ENCODE assay signal across 8 mouse cellular contexts in the genomic region with DNA sequence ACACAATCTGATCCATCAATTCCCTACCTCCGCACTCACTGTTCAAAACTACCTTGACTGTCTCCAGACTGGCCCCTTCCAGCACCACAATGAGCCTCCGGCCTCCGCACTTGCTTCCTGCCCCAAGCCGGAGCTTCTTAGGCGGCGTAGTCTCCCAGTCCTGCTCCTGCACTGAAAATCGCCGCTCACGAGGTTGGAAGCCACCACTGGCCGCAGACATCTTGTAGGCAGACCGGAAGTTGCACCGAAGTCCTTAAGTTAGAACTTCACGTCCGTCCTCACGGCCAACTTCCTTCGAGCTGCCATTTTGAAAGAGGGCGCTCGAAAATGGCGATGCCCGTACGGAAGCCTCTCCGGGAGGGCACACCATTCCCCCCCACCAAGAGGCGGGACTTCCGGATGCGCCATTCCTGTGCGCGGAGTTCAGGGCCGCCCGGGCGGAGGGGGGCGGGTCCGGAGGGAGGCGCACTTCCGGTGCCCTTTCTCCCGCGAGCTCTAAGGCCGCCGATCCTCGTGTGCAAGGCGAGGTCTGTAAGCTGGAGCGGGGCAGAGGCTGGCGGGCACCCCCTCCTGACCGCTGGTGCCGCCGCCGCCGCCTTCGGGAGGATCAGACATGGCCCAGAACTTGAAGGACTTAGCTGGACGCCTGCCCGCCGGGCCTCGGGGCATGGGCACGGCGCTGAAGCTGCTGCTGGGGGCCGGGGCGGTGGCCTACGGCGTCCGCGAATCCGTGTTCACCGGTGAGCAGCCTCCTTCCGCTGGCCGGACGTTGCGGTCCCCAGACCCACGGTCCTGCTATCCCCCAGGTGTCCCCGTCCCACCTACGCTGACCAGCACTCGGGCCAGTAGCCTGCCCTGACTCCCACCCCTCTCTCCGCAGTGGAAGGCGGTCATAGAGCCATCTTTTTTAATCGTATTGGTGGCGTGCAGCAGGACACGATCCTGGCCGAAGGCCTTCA. TPM values are rescaled to one million over a fixed set of nuclear protein-coding genes. Genes with fewer than 3 reads are reported as not detected.
DNase-seq lines count a peak whose midpoint lies in the region; ATAC-seq lines count a peak whose summit lies in the region.

A gene (minus strand): TSS at position 355 of the 959 bp plus-strand sequence.
A gene (plus strand): TSS at position 513 of the 959 bp plus-strand sequence.

- H3K4me1 ChIP-seq in intestine, embryonic 14.5 days (replicated peaks; ENCODE audit: control insufficient read depth, insufficient read depth, low read length) = peaks cover 21% of the 10 kb centered on the region

- WGBS in intestine, embryonic 14.5 days = under 1% methylated on average over 66 of the region's 76 CpGs

- peak; percentile 95 for ATAC-seq in intestine, embryonic 14.5 days (replicated peaks; ENCODE audit: low FRiP score, low TSS enrichment, low read depth)

- H3K27me3 ChIP-seq in intestine, embryonic 14.5 days (replicated peaks; ENCODE audit: control insufficient read depth, insufficient read depth, low read length) = no peaks in the 10 kb centered on the region

- H3K27ac ChIP-seq in intestine, embryonic 14.5 days (ENCODE audit: low read depth) = peak within 1 kb of the TSS; percentile 82

- DNase-seq in adrenal gland, adult 18-20 months (ENCODE audit: low spot score in 2 of 2) = peak; percentile 98 to 99
- peak; percentile 99 for DNase-seq in embryo, embryonic 11 days
- peak; percentile 98 for DNase-seq in gastrocnemius, postnatal 25 days
- peak; percentile 98 for DNase-seq in intestine, embryonic 14.5 days (ENCODE audit: low spot score)
- peak; percentile 98 for DNase-seq in left cerebral cortex, postnatal 14 days (ENCODE audit: low spot score in 2 of 2)
- peak; percentile 99 for DNase-seq in mesoderm, embryonic 11.5 days (ENCODE audit: low read depth, low spot score)
- DNase-seq in right cerebral cortex, postnatal 36 days (ENCODE audit: low spot score in 2 of 2) = peak; percentile 96 to 97
- DNase-seq in yolk sac, embryonic 10.5 days (ENCODE audit: low spot score) = peak; percentile 98

- peak within 1 kb of the TSS; percentile 96 for H3K9ac ChIP-seq in intestine, embryonic 14.5 days (ENCODE audit: low read length)

- intact Hi-C loops in left cerebral cortex, postnatal 14 days (cut with DNase I) = loop anchor here (2.0 kb wide), 1 partner anchor 29 kb away; a partner anchor contains a TSS

- peak within 1 kb of the TSS; percentile 61 for H3K4me2 ChIP-seq in intestine, embryonic 14.5 days (ENCODE audit: low read length)

- H3K9me3 ChIP-seq in intestine, embryonic 14.5 days (ENCODE audit: control insufficient read depth, low read length) = no peaks in the 10 kb centered on the region

- peak within 1 kb of the TSS; percentile 95 for H3K4me3 ChIP-seq in intestine, embryonic 14.5 days (ENCODE audit: low read depth, low read length)

- peaks cover 60% of the 10 kb centered on the region for H3K36me3 ChIP-seq in intestine, embryonic 14.5 days (ENCODE audit: control insufficient read depth, insufficient read depth, low read length)

RNA-seq across cellular contexts. Expression of the first gene that starts in this region (rescaled TPM):
- 10 to 100 TPM; 81.0 to 86.4 TPM for total RNA-seq in adrenal gland, adult 18-20 months (2021)
- 10 to 100 TPM; 53.8 to 58.9 TPM for total RNA-seq in gastrocnemius, postnatal 25 days (2021)
- 248 and 249 TPM in 2 replicates for polyA plus RNA-seq in intestine, embryonic 14.5 days (2014; fragmentation: Nextera tagmentation; extraction: Ambion mirVana)
- 10 to 100 TPM; 45.6 to 45.9 TPM for total RNA-seq in left cerebral cortex, postnatal 14 days (2021)

RNA-seq across cellular contexts. Expression of the second gene that starts in this region (rescaled TPM):
- 100 to 1,000 TPM; 285 to 301 TPM for total RNA-seq in adrenal gland, adult 18-20 months (2021)
- 100 to 1,000 TPM; 157 TPM for total RNA-seq in gastrocnemius, postnatal 25 days (2021)
- polyA plus RNA-seq in intestine, embryonic 14.5 days (2014; fragmentation: Nextera tagmentation; extraction: Ambion mirVana) = 414 and 436 TPM in 2 replicates
- total RNA-seq in left cerebral cortex, postnatal 14 days (2021) = 100 to 1,000 TPM; 133 to 144 TPM

Comparison
In these comparisons a context has a peak if more than half of its experiments do, and no peak if none do; other contexts are left out.
1. Peak in every context shown above with its lines: DNase-seq, ATAC-seq, H3K4me3 ChIP-seq and H3K27ac ChIP-seq.